Comparison of ENCODE assay signal across 13 mouse cellular contexts in the genomic region with DNA sequence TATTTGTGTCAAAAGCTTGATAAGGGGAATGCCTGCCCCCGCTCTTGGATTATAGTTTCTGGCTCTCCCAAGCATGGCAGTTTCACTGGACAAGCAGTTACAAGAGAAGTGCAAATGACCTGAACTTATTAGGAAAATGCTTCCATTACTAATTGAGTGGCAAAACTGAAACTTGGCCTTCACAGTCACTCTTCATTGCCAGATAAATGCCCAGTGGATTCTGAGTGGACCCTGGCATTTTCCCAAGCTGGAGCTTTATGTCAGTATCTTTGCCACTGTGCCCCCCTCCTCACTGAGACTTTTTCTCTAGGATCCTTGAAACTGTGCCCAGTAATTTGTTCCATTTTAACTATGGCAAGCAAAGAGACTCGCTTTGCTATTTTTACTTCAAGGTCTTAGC.
A peak's percentile ranks its signal among the peaks of the same experiment; 100 is the strongest.
DNase-seq lines count a peak whose midpoint lies in the region; ATAC-seq lines count a peak whose summit lies in the region.
"Had no signal": no experiment of that assay in that cellular context is flagged by ENCODE, and none has a peak within 500 bp of the region (broad histone marks: within the 10 kb centered on the region; RNA-seq: fewer than 3 reads in every experiment).

No protein-coding gene starts in this region.

- no peak overlapping the region for H3K9ac ChIP-seq in hindbrain, embryonic 14.5 days
- H3K9ac ChIP-seq in hindbrain, embryonic 11.5 days (ENCODE audit: low read depth, low read length) = no peak overlapping the region
- H3K9ac ChIP-seq: embryonic facial prominence, embryonic 12.5 days; limb, embryonic 15.5 days had no signal

- H3K27me3 ChIP-seq in hindbrain, embryonic 14.5 days (ENCODE audit: control insufficient read depth, insufficient read depth, low read length) = no peaks in the 10 kb centered on the region
- H3K27me3 ChIP-seq in hindbrain, embryonic 11.5 days (ENCODE audit: control insufficient read depth, insufficient read depth, low read length) = no peaks in the 10 kb centered on the region
- H3K27me3 ChIP-seq: CH12.LX; embryonic facial prominence, embryonic 12.5 days; limb, embryonic 15.5 days had no signal

- H3K4me2 ChIP-seq in hindbrain, embryonic 14.5 days (replicated peaks) = no peak overlapping the region
- H3K4me2 ChIP-seq in hindbrain, embryonic 11.5 days (replicated peaks; ENCODE audit: low read depth, low read length) = no peak overlapping the region
- H3K4me2 ChIP-seq: embryonic facial prominence, embryonic 12.5 days; limb, embryonic 15.5 days had no signal

- no peak overlapping the region for H3K4me3 ChIP-seq in hindbrain, embryonic 14.5 days (replicated peaks; ENCODE audit: low read length)
- H3K4me3 ChIP-seq in hindbrain, embryonic 11.5 days (ENCODE audit: low read depth, low read length) = no peak overlapping the region
- H3K4me3 ChIP-seq: embryonic facial prominence, embryonic 12.5 days; gastrocnemius, adult 2 months; limb, embryonic 15.5 days had no signal

- peak; percentile 51 for DNase-seq in hindbrain, embryonic 14.5 days (ENCODE audit: low spot score)
- no peak for DNase-seq in hindbrain, embryonic 11.5 days (ENCODE audit: low spot score)
- DNase-seq in ovary, adult 18-20 months (ENCODE audit: low spot score) = peak; percentile 57
- DNase-seq in ovary, postnatal 14 days (ENCODE audit: low spot score) = no peak
- DNase-seq in brain, embryonic 18.5 days (ENCODE audit: low read depth, low spot score) = peak; percentile 45
- peak; percentile 7 to 59 for DNase-seq in layer of hippocampus, postnatal 14 days (ENCODE audit: low spot score in 2 of 2)
- no peak for DNase-seq in spleen, postnatal 36 days (ENCODE audit: low spot score in 2 of 2)
- DNase-seq in spleen, postnatal 14 days (ENCODE audit: low spot score in 2 of 2) = no peak
- DNase-seq: gastrocnemius, adult 2 months; heart, postnatal 10 days had no signal

- no peak for ATAC-seq in hindbrain, embryonic 14.5 days (ENCODE audit: low FRiP score)
- ATAC-seq in hindbrain, embryonic 11.5 days (ENCODE audit: low FRiP score) = no peak

- H3K4me1 ChIP-seq in hindbrain, embryonic 14.5 days (replicated peaks; ENCODE audit: control insufficient read depth, insufficient read depth, low read length) = no peaks in the 10 kb centered on the region
- H3K4me1 ChIP-seq in hindbrain, embryonic 11.5 days (replicated peaks; ENCODE audit: control insufficient read depth, insufficient read depth, low read length) = no peaks in the 10 kb centered on the region
- H3K4me1 ChIP-seq: embryonic facial prominence, embryonic 12.5 days; limb, embryonic 15.5 days had no signal

- no peaks in the 10 kb centered on the region for H3K36me3 ChIP-seq in hindbrain, embryonic 14.5 days (replicated peaks; ENCODE audit: control insufficient read depth, insufficient read depth)
- H3K36me3 ChIP-seq in hindbrain, embryonic 11.5 days (ENCODE audit: control insufficient read depth, insufficient read depth, low read length) = no peaks in the 10 kb centered on the region
- H3K36me3 ChIP-seq: embryonic facial prominence, embryonic 12.5 days; limb, embryonic 15.5 days had no signal

- no peak overlapping the region for H3K27ac ChIP-seq in hindbrain, embryonic 14.5 days
- no peak overlapping the region for H3K27ac ChIP-seq in hindbrain, embryonic 11.5 days (ENCODE audit: low read depth, low read length)
- H3K27ac ChIP-seq: embryonic facial prominence, embryonic 12.5 days; gastrocnemius, adult 2 months; limb, embryonic 15.5 days had no signal

- 80% methylated on average over 2 of the region's 2 CpGs for WGBS in hindbrain, embryonic 14.5 days
- 84% methylated on average over 2 of the region's 2 CpGs for WGBS in hindbrain, embryonic 11.5 days

- H3K9me3 ChIP-seq in hindbrain, embryonic 14.5 days (ENCODE audit: control insufficient read depth, low read length) = no peaks in the 10 kb centered on the region
- H3K9me3 ChIP-seq in hindbrain, embryonic 11.5 days (ENCODE audit: control insufficient read depth, low read length) = no peaks in the 10 kb centered on the region
- H3K9me3 ChIP-seq: embryonic facial prominence, embryonic 12.5 days; limb, embryonic 15.5 days had no signal

Comparison
In these comparisons a context has a peak if more than half of its experiments do, and no peak if none do; other contexts are left out.
1. DNase-seq: peak in hindbrain, embryonic 14.5 days (single experiment), ovary, adult 18-20 months (single experiment), brain, embryonic 18.5 days (single experiment) and layer of hippocampus, postnatal 14 days (2 of 2); none in hindbrain, embryonic 11.5 days (single experiment), ovary, postnatal 14 days (single experiment), spleen, postnatal 36 days (0 of 2) and spleen, postnatal 14 days (0 of 2).